Mouse (Mus musculus) spleen, postnatal 14 days (tissue): ENCODE data around the gene Fyn.

Experiments
- DNase-seq, 2 experiments: peaks; one replicate each; pipeline ENCODE4 v3.0.0; 2021 to 2022; ENCODE audit warnings: low spot score in 2 of 2

The Fyn gene

GRCm38 (mm10) chr10:39535347-39535746 lies 166.7 kb downstream of the Fyn start:
- no peak for DNase-seq

DNA sequence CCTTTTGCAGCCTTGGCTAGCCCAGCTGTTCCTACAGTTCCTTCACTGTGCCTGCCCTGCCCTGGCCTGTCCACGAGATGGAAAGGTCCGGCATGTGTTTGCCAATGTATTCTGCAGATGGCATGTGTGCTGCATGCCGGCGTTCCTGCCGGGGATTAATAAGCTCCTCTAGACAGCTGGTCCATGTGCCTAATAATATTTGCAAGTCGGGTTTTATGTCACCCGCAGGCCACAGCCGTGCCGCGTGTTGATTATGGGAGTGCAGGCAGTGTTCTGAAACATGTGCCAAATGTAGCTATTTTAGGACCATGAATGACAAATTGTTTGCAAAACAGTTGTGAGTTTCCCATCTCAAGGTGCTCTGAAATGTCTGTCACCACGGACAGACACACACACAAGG lies 167.6 kb downstream of the Fyn start:
- no peak for DNase-seq

GRCm38 (mm10) chr10:39540012-39540647 lies 171.5 kb downstream of the Fyn start:
- DNase-seq: no peak

DNA sequence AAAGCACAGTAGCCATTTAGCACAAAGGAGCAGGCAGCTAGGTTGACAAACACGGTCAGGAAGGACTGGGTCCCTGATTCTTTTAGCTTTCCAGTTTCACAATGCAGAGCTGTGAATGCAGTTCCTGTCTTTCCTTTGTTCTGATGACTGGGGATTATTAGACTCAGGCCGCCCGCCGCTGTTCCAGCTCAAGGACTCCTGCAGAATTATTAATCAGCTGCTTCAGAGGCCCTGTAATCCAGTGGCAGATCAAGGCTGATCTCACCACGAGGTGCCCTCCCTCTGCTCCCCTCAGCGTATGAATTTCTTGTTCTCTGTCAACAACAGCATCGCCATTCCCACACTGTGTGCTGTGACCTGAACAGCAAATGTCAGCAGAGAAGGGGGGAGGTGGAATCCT lies 172.3 kb downstream of the Fyn start:
- no peak for DNase-seq

- DNase-seq: no peak
Observed at GRCm38 (mm10) chr10:39541451-39541874, 172.8 kb downstream of the Fyn start.

- no peak for DNase-seq
Observed at GRCm38 (mm10) chr10:39541951-39542521, 173.4 kb downstream of the Fyn start.

GRCm38 (mm10) chr10:39542535-39543257 lies 174.0 kb downstream of the Fyn start:
- DNase-seq: no peak

DNA sequence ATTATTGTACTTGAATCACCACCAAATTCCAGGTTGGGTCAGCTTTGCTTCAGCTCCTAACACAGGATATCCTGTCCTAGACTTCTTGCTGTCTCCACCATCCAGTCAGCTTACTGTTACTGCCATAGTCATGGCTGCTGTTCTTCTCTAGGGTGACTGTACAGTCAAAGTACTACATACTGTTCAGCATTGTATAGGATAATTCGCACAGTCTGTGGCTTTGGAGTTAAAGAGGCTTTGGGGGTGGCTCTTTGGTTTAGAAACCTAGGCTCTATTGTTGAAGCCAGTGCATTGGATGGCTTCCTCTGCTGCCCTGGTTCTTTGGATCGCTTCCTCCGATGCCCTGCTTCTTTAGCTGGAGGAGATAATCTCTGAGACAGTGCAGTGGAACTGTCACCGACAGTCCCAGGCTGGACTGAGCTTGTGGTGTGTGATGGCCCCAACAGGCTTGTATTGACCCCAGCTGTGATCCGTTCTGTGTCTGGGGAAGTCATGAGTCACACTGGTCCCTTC lies 174.7 kb downstream of the Fyn start:
- no peak for DNase-seq

DNA sequence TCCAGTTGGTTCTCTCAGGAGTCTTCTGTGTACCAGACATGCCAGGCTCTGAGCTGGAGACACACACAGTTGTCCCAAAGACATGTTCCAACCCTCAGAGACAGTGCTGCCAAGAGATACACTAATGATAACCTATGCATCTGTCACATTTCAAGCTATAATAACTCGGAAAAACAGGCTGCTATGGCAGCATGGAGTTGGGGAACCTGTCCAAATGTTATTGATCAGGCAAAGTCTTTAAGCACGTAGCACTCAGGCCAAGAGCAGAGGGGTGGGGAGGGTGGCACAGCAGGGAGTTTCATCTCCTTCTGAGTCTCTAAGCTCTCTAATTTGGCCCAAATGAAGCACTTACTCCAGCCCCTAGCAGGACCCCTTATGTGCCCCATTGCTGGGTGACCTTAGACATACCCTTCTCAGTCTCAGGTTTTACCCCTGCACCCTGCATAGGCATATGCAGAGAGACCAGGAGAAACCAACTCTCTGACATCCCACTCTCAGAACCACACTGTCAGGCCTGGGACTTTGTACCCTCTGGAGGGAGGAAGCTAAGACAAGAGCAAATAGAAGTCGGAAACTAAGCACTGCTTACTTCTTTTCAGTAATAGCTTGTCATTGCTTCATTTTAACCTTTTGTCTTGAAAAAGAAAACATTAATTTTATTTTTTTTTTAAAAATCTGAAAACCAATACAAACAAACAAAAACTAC lies 178.9 kb downstream of the Fyn start:
- DNase-seq: no peak

GRCm38 (mm10) chr10:39550791-39551190 lies 182.1 kb downstream of the Fyn start:
- DNase-seq: no peak

- DNase-seq: no peak
Observed at GRCm38 (mm10) chr10:39551637-39552185, 183.1 kb downstream of the Fyn start.

GRCm38 (mm10) chr10:39552351-39552814 lies 183.7 kb downstream of the Fyn start:
- no peak for DNase-seq

- DNase-seq: no peak
Observed at GRCm38 (mm10) chr10:39552903-39553302, 184.2 kb downstream of the Fyn start.

DNA sequence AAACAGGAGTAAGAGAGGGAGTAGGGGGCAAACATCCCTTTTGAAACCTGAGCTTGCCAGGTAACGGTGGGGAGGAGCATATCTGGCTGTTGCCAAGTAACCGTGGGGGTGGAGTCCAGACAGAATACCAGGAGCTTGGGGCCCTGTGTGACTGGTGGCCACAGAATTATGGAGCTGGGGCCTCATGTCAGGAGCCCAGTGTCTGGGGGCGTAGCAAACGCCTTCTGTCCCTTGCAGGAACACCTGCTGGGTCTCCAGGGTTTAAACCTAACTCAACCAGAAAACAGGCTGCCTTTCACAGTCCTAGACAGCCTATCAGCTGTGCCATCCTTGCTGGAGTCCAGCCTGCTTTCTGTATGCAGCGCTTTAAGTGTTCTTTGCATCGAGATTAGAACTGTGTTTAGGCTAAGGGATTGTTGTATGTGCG lies 186.6 kb downstream of the Fyn start:
- no peak for DNase-seq

DNA sequence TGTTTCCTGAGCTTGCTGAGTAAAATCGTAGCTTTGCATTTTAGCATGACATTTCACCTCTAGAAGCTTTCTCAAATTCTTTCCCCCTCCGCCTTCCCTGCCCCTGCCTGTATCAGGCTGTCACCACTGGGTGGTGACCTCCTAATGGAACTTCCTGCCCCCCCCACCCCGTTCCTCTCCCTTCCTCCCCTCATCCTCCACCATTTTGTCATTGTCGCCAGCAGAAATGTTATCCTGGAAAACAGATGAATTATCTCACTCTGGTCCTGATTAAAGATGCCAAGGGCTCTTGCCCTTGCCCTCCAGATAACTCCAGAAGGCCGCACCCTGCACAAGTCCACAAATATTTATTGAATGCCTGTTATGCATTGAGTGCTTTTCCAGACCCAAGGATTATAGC lies 187.1 kb downstream of the Fyn start:
- no peak for DNase-seq

DNA sequence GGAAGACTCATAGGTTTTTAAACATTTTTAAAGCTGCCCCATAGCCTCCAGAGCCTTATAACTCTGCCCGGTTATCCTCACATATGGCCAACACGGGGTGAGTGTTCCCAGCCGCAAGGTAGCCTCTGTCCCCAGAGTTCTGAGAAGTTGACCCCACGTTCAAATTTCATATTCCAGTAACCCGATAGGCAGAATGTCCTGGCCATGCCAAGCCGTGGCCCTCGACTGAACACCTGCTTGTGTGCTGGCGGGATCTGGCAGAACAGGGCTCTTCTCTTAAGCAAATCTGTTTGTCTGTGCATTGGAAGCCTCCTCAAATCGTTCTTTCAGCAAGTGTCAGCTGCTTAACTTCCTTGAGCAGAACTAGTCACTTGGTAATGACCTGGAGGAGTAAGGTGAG lies 188.7 kb downstream of the Fyn start:
- no peak for DNase-seq

- DNase-seq: no peak
Observed at GRCm38 (mm10) chr10:39557851-39558250, 189.2 kb downstream of the Fyn start.

DNA sequence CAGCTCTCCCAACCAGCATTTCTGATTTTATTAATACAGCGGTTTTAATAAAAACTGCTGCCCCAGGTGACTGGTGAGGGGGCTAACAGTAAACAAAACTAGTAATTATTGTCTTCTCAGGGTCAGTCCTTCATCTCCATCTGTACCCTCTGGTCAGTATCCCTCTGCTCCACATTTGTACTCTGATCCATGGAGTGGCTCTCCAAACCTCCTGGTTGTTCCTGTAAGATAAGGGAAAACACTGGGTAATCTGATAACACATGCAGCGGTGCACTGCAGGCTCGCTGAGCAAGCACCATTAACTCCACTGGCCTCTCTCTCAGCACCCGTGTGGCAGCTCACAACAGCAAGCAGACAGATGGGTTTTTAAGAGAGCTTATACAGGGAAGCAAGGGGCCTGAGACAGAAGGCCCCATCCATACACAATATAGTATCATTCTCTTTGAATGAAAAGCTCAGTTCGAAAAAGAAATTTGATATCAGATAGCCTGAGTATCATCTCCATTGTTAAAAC lies 189.9 kb downstream of the Fyn start:
- DNase-seq: no peak

DNA sequence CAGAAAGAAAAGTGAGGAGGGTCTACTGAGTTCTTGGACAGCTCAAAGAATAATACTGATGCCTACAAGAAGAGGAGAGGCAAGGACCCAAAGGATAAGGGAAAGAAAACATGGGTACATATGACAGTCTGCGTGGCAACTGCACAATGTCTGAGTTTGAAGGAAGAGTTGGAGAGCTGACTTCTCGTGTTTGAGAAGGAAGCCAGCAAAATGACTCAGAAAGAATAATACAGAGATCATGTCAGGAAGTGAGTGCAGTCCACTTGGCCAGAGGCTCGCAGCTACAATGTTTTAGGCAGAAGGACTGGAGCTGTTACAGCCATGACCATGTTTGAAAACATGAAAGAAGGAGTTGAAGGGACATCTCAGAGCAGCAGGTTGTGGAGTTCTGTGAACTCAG lies 190.7 kb downstream of the Fyn start:
- no peak for DNase-seq

DNA sequence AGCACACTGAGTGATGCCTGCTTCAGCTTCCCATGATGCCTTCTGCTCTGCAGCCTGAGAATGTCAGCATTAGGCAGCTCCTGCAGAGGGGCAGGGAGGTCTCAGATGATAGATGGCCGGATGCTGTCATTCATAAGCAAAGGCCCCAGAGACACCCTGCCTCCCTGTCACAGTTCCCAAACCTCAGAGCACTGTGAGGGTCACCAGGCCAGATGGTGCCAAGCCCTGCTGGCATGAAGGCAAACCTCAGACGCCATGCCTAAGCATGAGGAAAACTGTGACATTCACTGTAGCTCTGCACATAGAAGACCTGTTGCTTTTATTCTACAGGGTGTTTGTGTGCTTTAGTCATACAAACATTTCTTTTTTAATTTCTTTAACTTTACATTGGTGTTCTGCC lies 193.7 kb downstream of the Fyn start:
- no peak for DNase-seq

GRCm38 (mm10) chr10:39563552-39564223 lies 195.0 kb downstream of the Fyn start:
- DNase-seq: no peak
